Mouse (Mus musculus): Measurements from ENCODE around the gene Ifi213. TPM values are rescaled to one million over a fixed set of nuclear protein-coding genes. Genes with fewer than 3 reads are reported as not detected.
"Not testable (repeated sequence)": the region's sequence is repeated elsewhere in the genome, so short reads cannot be mapped to it uniquely, and the experiment has no call there.

Ifi213 gene
- not detected for total RNA-seq (2021)
- long read RNA-seq, experiment 1, result 0 reads
- long read RNA-seq, experiment 2, result 0 reads

- intact Hi-C loops (cut with DNase I); DNase-seq (ENCODE audit: low spot score in 2 of 2): not testable (repeated sequence)
Measured at GRCm38 (mm10) chr1:173598838-173599494, at the start of gene Ifi213. Ifi213 (minus strand) TSS chr1:173599274.

- intact Hi-C loops (cut with DNase I), result no loop called here
- no peak for DNase-seq (ENCODE audit: low spot score in 2 of 2)
Measured at GRCm38 (mm10) chr1:173645393-173645792, 46.3 kb upstream of the Ifi213 start.

- intact Hi-C loops (cut with DNase I), result no loop called here
- no peak for DNase-seq (ENCODE audit: low spot score in 2 of 2)
Measured at GRCm38 (mm10) chr1:173633969-173634645, 35.0 kb upstream of the Ifi213 start.

- intact Hi-C loops (cut with DNase I); DNase-seq (ENCODE audit: low spot score in 2 of 2): not testable (repeated sequence)
Measured at GRCm38 (mm10) chr1:173630622-173631021, 31.5 kb upstream of the Ifi213 start, which contains the start of gene Ifi209. Ifi209 (plus strand) TSS chr1:173630917.

- no peak for DNase-seq (ENCODE audit: low spot score in 2 of 2)
- intact Hi-C loops (cut with DNase I), result no loop called here
Measured at GRCm38 (mm10) chr1:173626686-173627085, 27.6 kb upstream of the Ifi213 start.

- intact Hi-C loops (cut with DNase I), result no loop called here
- no peak for DNase-seq (ENCODE audit: low spot score in 2 of 2)
Measured at GRCm38 (mm10) chr1:173624052-173624451, 25.0 kb upstream of the Ifi213 start.

GRCm38 (mm10) chr1:173622216-173622615 is 23.1 kb upstream of the Ifi213 start:
- intact Hi-C loops (cut with DNase I); DNase-seq (ENCODE audit: low spot score in 2 of 2): not testable (repeated sequence)

- intact Hi-C loops (cut with DNase I); DNase-seq (ENCODE audit: low spot score in 2 of 2): not testable (repeated sequence)
Measured at GRCm38 (mm10) chr1:173610291-173610690, 11.2 kb upstream of the Ifi213 start.

GRCm38 (mm10) chr1:173589698-173590097 is 9.4 kb downstream of the Ifi213 start:
- intact Hi-C loops (cut with DNase I); DNase-seq (ENCODE audit: low spot score in 2 of 2): not testable (repeated sequence)

- intact Hi-C loops (cut with DNase I), result no loop called here
- DNase-seq (ENCODE audit: low spot score in 2 of 2), result no peak
Measured at GRCm38 (mm10) chr1:173579921-173580585, 19.0 kb downstream of the Ifi213 start.

GRCm38 (mm10) chr1:173579079-173579478 is 20.0 kb downstream of the Ifi213 start:
- intact Hi-C loops (cut with DNase I), result no loop called here
- no peak for DNase-seq (ENCODE audit: low spot score in 2 of 2)

- intact Hi-C loops (cut with DNase I); DNase-seq (ENCODE audit: low spot score in 2 of 2): not testable (repeated sequence)
Measured at GRCm38 (mm10) chr1:173550491-173551050, 48.5 kb downstream of the Ifi213 start.

GRCm38 (mm10) chr1:173548798-173549197 is 50.3 kb downstream of the Ifi213 start:
- DNase-seq (ENCODE audit: low spot score in 2 of 2); intact Hi-C loops (cut with DNase I): not testable (repeated sequence)

GRCm38 (mm10) chr1:173535791-173536190 is 63.3 kb downstream of the Ifi213 start, which contains the start of gene Ifi214:
Ifi214 (minus strand) TSS chr1:173535957.
- DNase-seq (ENCODE audit: low spot score in 2 of 2); intact Hi-C loops (cut with DNase I): not testable (repeated sequence)

GRCm38 (mm10) chr1:173521452-173521851 is 77.6 kb downstream of the Ifi213 start:
- DNase-seq (ENCODE audit: low spot score in 2 of 2), result no peak
- intact Hi-C loops (cut with DNase I), result no loop called here

Small RNA genes lying within 50 kb of the gene (microRNA-seq; reads per million reads assigned to microRNA genes)
- 0 reads per million in 2 experiments for gene Gm44339
- 0 reads per million in 2 experiments for gene Gm44481

Other genes starting within 250 kb of the Ifi213 start
- 1 to 10 TPM; 2.4 to 2.7 TPM for gene Aim2, start 248.4 kb downstream of the Ifi213 start, total RNA-seq (2021)
- gene Cadm3, start 231.6 kb downstream of the Ifi213 start, total RNA-seq (2021), result 100 to 1,000 TPM; 482 to 514 TPM
- not detected for gene Ifi206, start 108.2 kb downstream of the Ifi213 start, total RNA-seq (2021)
- gene Ifi214, start 63.3 kb downstream of the Ifi213 start, total RNA-seq (2021), result not detected
- not detected for gene Ifi209, start 31.6 kb upstream of the Ifi213 start, total RNA-seq (2021)
- not detected for gene Ifi208, start 74.4 kb upstream of the Ifi213 start, total RNA-seq (2021)
- gene Ifi207, start 142.5 kb upstream of the Ifi213 start, total RNA-seq (2021), result under 1 TPM; 0.25 to 0.33 TPM
- not detected for gene Ifi204, start 167.7 kb upstream of the Ifi213 start, total RNA-seq (2021)